Mouse (Mus musculus) liver, postnatal 0 days (tissue): Measurements from ENCODE around the gene Spata31d1c. TPM values are rescaled to one million over a fixed set of nuclear protein-coding genes. Genes with fewer than 3 reads are reported as not detected.

Experiments
- ATAC-seq: fragments of 200-750 bp; cut with Nextera tagmentation; 2 replicates; pipeline ENCODE4 v1.8.0; 2017; ENCODE audit warnings: mild to moderate bottlenecking, moderate library complexity
- DNase-seq: peaks from one replicate; pipeline ENCODE4 v3.0.0-alpha.2; 2016
- H3K27ac ChIP-seq: fragments of 300-500 bp; sonication (generic); 2 replicates; pipeline ENCODE4 v1.5.1; 2014; ENCODE audit warnings: antibody characterized with exemption, moderate library complexity, mild to moderate bottlenecking, low read depth
- H3K27me3 ChIP-seq: fragments of 300-500 bp; sonication (generic); 2 replicates; pipeline ENCODE4 v1.6.1; 2014; ENCODE audit warnings: low read length, control low read depth, mixed read lengths; ENCODE audit not compliant: insufficient read depth
- H3K36me3 ChIP-seq: fragments of 300-500 bp; sonication (generic); replicated peaks from 2 replicates; pipeline ENCODE4 v1.6.1; 2014; ENCODE audit warnings: mild to moderate bottlenecking, control low read depth, low read length, moderate library complexity, mixed read lengths; ENCODE audit not compliant: insufficient read depth
- H3K4me1 ChIP-seq: fragments of 300-500 bp; sonication (generic); 2 replicates; pipeline ENCODE4 v1.6.1; 2014; ENCODE audit warnings: antibody characterized with exemption, mild to moderate bottlenecking, control low read depth; ENCODE audit not compliant: insufficient read depth
- H3K4me2 ChIP-seq: fragments of 300-500 bp; sonication (generic); 2 replicates; pipeline ENCODE4 v1.6.1; 2014; ENCODE audit warnings: low read depth, mild to moderate bottlenecking, low read length, moderate library complexity, mixed read lengths
- H3K4me3 ChIP-seq: fragments of 300-500 bp; sonication (generic); 2 replicates; pipeline ENCODE4 v1.5.1; 2014; ENCODE audit warnings: low read depth, low read length
- H3K9ac ChIP-seq: fragments of 300-500 bp; sonication (generic); replicated peaks from 2 replicates; pipeline ENCODE4 v1.6.1; 2014; ENCODE audit warnings: mild to moderate bottlenecking, moderate library complexity
- H3K9me3 ChIP-seq: fragments of 300-500 bp; sonication (generic); 2 replicates; pipeline ENCODE4 v1.6.1; 2016; ENCODE audit warnings: mild to moderate bottlenecking, control low read depth, low read length, mixed read lengths
- CTCF ChIP-seq: sonication (generic); IDR thresholded peaks from 2 replicates; pipeline ENCODE4 v1.5.1; 2016; ENCODE audit warnings: antibody characterized with exemption, low read depth
- EP300 ChIP-seq: IDR thresholded peaks from 2 replicates; pipeline ENCODE4 v1.6.1; 2016; ENCODE audit warnings: antibody characterized with exemption, low read depth, mild to moderate bottlenecking
- WGBS: fragments of 180-500 bp; shearing (Covaris S2); extraction: QIAGEN DNeasy Blood & Tissue Kit; methylation state at CpG from one replicate; pipeline ENCODE4 v1.1.7; 2014; ENCODE audit not compliant: insufficient replicate concordance; 5-methylcytosine and 5-hydroxymethylcytosine counted together
- polyA plus RNA-seq: library from polyadenylated mRNA; unstranded; fragments of >200 nt; fragmentation: Nextera tagmentation; extraction: Ambion mirVana; gene quantifications from 2 replicates; pipeline ENCODE4 v1.2.1, GENCODE M21; 2015

Gene Spata31d1c
- not detected in 2 replicates for polyA plus RNA-seq

- Histone ChIP-seq H3K9ac (no peak within 1 kb of the TSS), H3K4me3 (no peak within 1 kb of the TSS)
Measured at GRCm38 (mm10) chr13:65032758-65033157, at the start of gene Spata31d1c. Gene Spata31d1c (plus strand): TSS chr13:65033058.

GRCm38 (mm10) chr13:64988828-64989227 lies 44.0 kb upstream of the Spata31d1c start:
- DNase-seq = no peak
- Histone ChIP-seq H3K9ac (no peak overlapping the region), H3K4me3 (no peak overlapping the region), H3K27ac (no peak overlapping the region), H3K4me2 (no peak overlapping the region), H3K36me3 (no peaks in the 10 kb centered on the region), H3K27me3 (no peaks in the 10 kb centered on the region), H3K4me1 (no peaks in the 10 kb centered on the region), H3K9me3 (no peaks in the 10 kb centered on the region)
- no peak for ATAC-seq
- no peak for TF ChIP-seq CTCF
- peak; percentile 62; the same call in 1 of the 2 replicates for TF ChIP-seq EP300

More at GRCm38 (mm10) chr13:65032758-65033157, at the start of gene Spata31d1c:
- Histone ChIP-seq H3K4me1 (no peaks in the 10 kb centered on the region), H3K36me3 (no peaks in the 10 kb centered on the region), H3K27ac (no peak within 1 kb of the TSS), H3K9me3 (no peaks in the 10 kb centered on the region), H3K4me2 (no peak within 1 kb of the TSS), H3K27me3 (no peaks in the 10 kb centered on the region)
- TF ChIP-seq CTCF (no peak), EP300 (no peak)
- no peak for ATAC-seq
- no peak for DNase-seq

- H3K27ac ChIP-seq = no peak overlapping the region
- H3K36me3 ChIP-seq = no peaks in the 10 kb centered on the region
- no peaks in the 10 kb centered on the region for H3K4me1 ChIP-seq
- TF ChIP-seq EP300 (no peak), CTCF (peak; percentile 30)
- no peaks in the 10 kb centered on the region for H3K27me3 ChIP-seq
- H3K4me2 ChIP-seq = no peak overlapping the region
- DNase-seq (no peak), ATAC-seq (no peak)
- H3K9me3 ChIP-seq = no peaks in the 10 kb centered on the region
- no peak overlapping the region for H3K4me3 ChIP-seq
- no peak overlapping the region for H3K9ac ChIP-seq
Measured at GRCm38 (mm10) chr13:65005414-65005813, 27.4 kb upstream of the Spata31d1c start.

GRCm38 (mm10) chr13:65006760-65007159 lies 26.1 kb upstream of the Spata31d1c start:
- no peak overlapping the region for H3K9ac ChIP-seq
- H3K27me3 ChIP-seq = no peaks in the 10 kb centered on the region
- no peak overlapping the region for H3K4me2 ChIP-seq
- H3K4me3 ChIP-seq = no peak overlapping the region
- 83% methylated on average over 1 of the region's 1 CpGs for WGBS
- H3K36me3 ChIP-seq = no peaks in the 10 kb centered on the region
- ATAC-seq (no peak), DNase-seq (no peak)
- no peak overlapping the region for H3K27ac ChIP-seq
- no peaks in the 10 kb centered on the region for H3K9me3 ChIP-seq
- TF ChIP-seq CTCF (no peak), EP300 (no peak)
- no peaks in the 10 kb centered on the region for H3K4me1 ChIP-seq

GRCm38 (mm10) chr13:65007971-65008370 lies 24.9 kb upstream of the Spata31d1c start:
- Histone ChIP-seq H3K4me1 (no peaks in the 10 kb centered on the region), H3K9ac (no peak overlapping the region), H3K4me3 (no peak overlapping the region), H3K36me3 (no peaks in the 10 kb centered on the region), H3K27me3 (no peaks in the 10 kb centered on the region), H3K27ac (no peak overlapping the region), H3K4me2 (no peak overlapping the region), H3K9me3 (no peaks in the 10 kb centered on the region)
- TF ChIP-seq EP300 (no peak), CTCF (no peak)
- no peak for ATAC-seq
- no peak for DNase-seq
- WGBS = 60% methylated on average over 1 of the region's 1 CpGs

GRCm38 (mm10) chr13:65011052-65011738 lies 21.7 kb upstream of the Spata31d1c start:
- DNase-seq (no peak), ATAC-seq (peak; percentile 93)
- no peak overlapping the region for H3K4me3 ChIP-seq
- no peaks in the 10 kb centered on the region for H3K4me1 ChIP-seq
- H3K36me3 ChIP-seq = no peaks in the 10 kb centered on the region
- WGBS = 45% methylated on average over 4 of the region's 4 CpGs
- no peaks in the 10 kb centered on the region for H3K9me3 ChIP-seq
- no peak overlapping the region for H3K4me2 ChIP-seq
- TF ChIP-seq EP300 (no peak), CTCF (no peak)
- H3K27ac ChIP-seq = peak overlapping the region; percentile 69
- H3K27me3 ChIP-seq = no peaks in the 10 kb centered on the region
- H3K9ac ChIP-seq = no peak overlapping the region
